Mouse (Mus musculus) CH12.LX (cell line): ENCODE results near the gene Insig1.

ENCODE experiments used
- CHD2 ChIP-seq: IDR thresholded peaks from 2 replicates; pipeline ENCODE4 v1.6.1; 2011; ENCODE audit warnings: low read length, improper control_type of control experiment
- CTCF ChIP-seq, 2 experiments: IDR thresholded peaks in 1 of 2; conservative IDR thresholded peaks in 1 of 2; 2 replicates each; pipeline ENCODE4 v1.5.1; 2011 to 2012; ENCODE audit warnings: low read depth in 2 of 2, low read length in 2 of 2, improper control_type of control experiment in 1 of 2, inconsistent platforms in 1 of 2, mild to moderate bottlenecking in 1 of 2, moderate library complexity in 1 of 2
- EP300 ChIP-seq: IDR thresholded peaks from 2 replicates; pipeline ENCODE4 v1.6.1; 2011; ENCODE audit warnings: low read length, improper control_type of control experiment
- GABPA ChIP-seq: IDR thresholded peaks from 2 replicates; pipeline ENCODE4 v1.6.1; 2012; ENCODE audit warnings: low read depth, low read length, improper control_type of control experiment, inconsistent platforms; ENCODE audit not compliant: insufficient replicate concordance
- MAX ChIP-seq: IDR thresholded peaks from 2 replicates; pipeline ENCODE4 v1.6.1; 2011; ENCODE audit warnings: low read length, improper control_type of control experiment
- POLR2A ChIP-seq: IDR thresholded peaks from 2 replicates; pipeline ENCODE4 v1.6.1; 2011; ENCODE audit warnings: low read depth, mild to moderate bottlenecking, improper control_type of control experiment, low read length
- POLR2AphosphoS2 ChIP-seq: IDR thresholded peaks from 2 replicates; pipeline ENCODE4 v1.6.1; 2011; ENCODE audit warnings: low read depth, low read length, improper control_type of control experiment
- UBTF ChIP-seq: IDR thresholded peaks from 2 replicates; pipeline ENCODE4 v1.6.1; 2012; ENCODE audit warnings: low read depth, mild to moderate bottlenecking, inconsistent platforms, low read length, improper control_type of control experiment, moderate library complexity

- no peak for TF ChIP-seq POLR2A
- TF ChIP-seq CHD2 = no peak
- no peak for TF ChIP-seq MAX
- no peak for TF ChIP-seq CTCF (conservative IDR thresholded peaks at IDR 0.05 in 1 of 2, IDR thresholded peaks at IDR 0.05 in 1 of 2; ENCODE audit: low read depth in 2 of 2, low read length in 2 of 2)
- TF ChIP-seq EP300 = no peak
- no peak for TF ChIP-seq UBTF
- no peak for TF ChIP-seq GABPA
- TF ChIP-seq POLR2AphosphoS2 = no peak
These were observed 10.7 kb downstream of the Insig1 start for GRCm38 (mm10) chr5:28081822-28082221.
